In genomic region chr16:38091706-38092105, GRCm38 (mm10) we compare ENCODE assay signal across 10 mouse cellular contexts. TPM values are rescaled to one million over a fixed set of nuclear protein-coding genes. Genes with fewer than 3 reads are reported as not detected.
DNase-seq lines count a peak whose midpoint lies in the region; ATAC-seq and TF ChIP-seq lines count a peak whose summit lies in the region.
"Had no signal": no experiment of that assay in that cellular context is flagged by ENCODE, and none has a peak within 500 bp of the region (broad histone marks: within the 10 kb centered on the region; RNA-seq: fewer than 3 reads in every experiment).

No protein-coding gene starts in this region.

- no peak for TF ChIP-seq POLR2A in embryonic fibroblast, embryonic 13.5 days (IDR thresholded peaks at IDR 0.05; ENCODE audit: low read depth, low read length)

- peaks cover 6% of the 10 kb centered on the region; the same call in 1 of the 2 replicates for H3K4me1 ChIP-seq in lung, embryonic 14.5 days (ENCODE audit: insufficient read depth)
- H3K4me1 ChIP-seq in embryonic fibroblast, embryonic 13.5 days (ENCODE audit: control insufficient read depth, insufficient read depth, low read length), result peaks cover 7% of the 10 kb centered on the region
- peaks cover 11% of the 10 kb centered on the region; the same call in 1 of the 2 replicates for H3K4me1 ChIP-seq in intestine, postnatal 0 days (replicated peaks; ENCODE audit: control insufficient read depth, insufficient read depth, low read length)
- H3K4me1 ChIP-seq in neural tube, embryonic 13.5 days (replicated peaks), result peaks cover 47% of the 10 kb centered on the region

- no peaks in the 10 kb centered on the region for H3K27me3 ChIP-seq in lung, embryonic 14.5 days (ENCODE audit: insufficient read depth, low read length)
- no peaks in the 10 kb centered on the region for H3K27me3 ChIP-seq in intestine, postnatal 0 days (replicated peaks; ENCODE audit: control insufficient read depth, insufficient read depth, low read length)
- H3K27me3 ChIP-seq in neural tube, embryonic 13.5 days, result no peaks in the 10 kb centered on the region

- peaks cover 15% of the 10 kb centered on the region; the same call in 1 of the 2 replicates for H3K36me3 ChIP-seq in lung, embryonic 14.5 days (ENCODE audit: insufficient read depth)
- no peaks in the 10 kb centered on the region for H3K36me3 ChIP-seq in intestine, postnatal 0 days (ENCODE audit: control insufficient read depth, insufficient read depth)
- no peaks in the 10 kb centered on the region for H3K36me3 ChIP-seq in neural tube, embryonic 13.5 days

- H3K27ac ChIP-seq in lung, embryonic 14.5 days (ENCODE audit: low read depth), result no peak overlapping the region
- H3K27ac ChIP-seq in embryonic fibroblast, embryonic 13.5 days (ENCODE audit: insufficient read depth, low read length), result no peak overlapping the region
- no peak overlapping the region for H3K27ac ChIP-seq in intestine, postnatal 0 days (ENCODE audit: low read depth, low read length)
- H3K27ac ChIP-seq in neural tube, embryonic 13.5 days (replicated peaks), result no peak overlapping the region

- no peak for DNase-seq in lung, embryonic 14.5 days
- DNase-seq in lung, adult 18-20 months, result no peak
- DNase-seq in frontal cortex, postnatal 10 days (ENCODE audit: low spot score in 2 of 2), result no peak
- DNase-seq in gastrocnemius, adult 18-20 months (ENCODE audit: low spot score), result no peak
- DNase-seq in urinary bladder, postnatal 4 days (ENCODE audit: low spot score in 2 of 2), result no peak
- DNase-seq: adrenal gland, adult 8-10 months; gastrocnemius, postnatal 25 days had no signal

- peak overlapping the region; percentile 82 for H3K4me2 ChIP-seq in lung, embryonic 14.5 days
- peak overlapping the region; percentile 76 for H3K4me2 ChIP-seq in intestine, postnatal 0 days (replicated peaks; ENCODE audit: low read depth)
- H3K4me2 ChIP-seq in neural tube, embryonic 13.5 days, result peak overlapping the region; percentile 82

- H3K9me3 ChIP-seq in lung, embryonic 14.5 days (ENCODE audit: low read depth, low read length), result no peaks in the 10 kb centered on the region
- H3K9me3 ChIP-seq in intestine, postnatal 0 days (ENCODE audit: control insufficient read depth), result no peaks in the 10 kb centered on the region
- H3K9me3 ChIP-seq in neural tube, embryonic 13.5 days, result no peaks in the 10 kb centered on the region

- no peak for ATAC-seq in lung, embryonic 14.5 days (ENCODE audit: insufficient read depth)
- no peak for ATAC-seq in intestine, postnatal 0 days
- ATAC-seq in neural tube, embryonic 13.5 days (ENCODE audit: low read depth), result no peak

- peak overlapping the region; percentile 97 for H3K9ac ChIP-seq in lung, embryonic 14.5 days
- peak overlapping the region; percentile 96; the same call in 1 of the 2 replicates for H3K9ac ChIP-seq in intestine, postnatal 0 days (ENCODE audit: low read depth, low read length)
- H3K9ac ChIP-seq in neural tube, embryonic 13.5 days, result peak overlapping the region; percentile 99

- H3K4me3 ChIP-seq in lung, embryonic 14.5 days (ENCODE audit: low read depth, low read length), result peak overlapping the region; percentile 96
- peak overlapping the region; percentile 95 for H3K4me3 ChIP-seq in embryonic fibroblast, embryonic 13.5 days (ENCODE audit: insufficient read depth, low read length)
- H3K4me3 ChIP-seq in intestine, postnatal 0 days (ENCODE audit: low read depth, low read length), result peak overlapping the region; percentile 98
- H3K4me3 ChIP-seq in neural tube, embryonic 13.5 days, result peak overlapping the region; percentile 94

- no peak for TF ChIP-seq CTCF in lung, embryonic 14.5 days (IDR thresholded peaks at IDR 0.05; ENCODE audit: low read depth)
- TF ChIP-seq CTCF in embryonic fibroblast, embryonic 13.5 days (IDR thresholded peaks at IDR 0.05; ENCODE audit: borderline replicate concordance, insufficient read depth, low read length), result no peak
- no peak for TF ChIP-seq CTCF in intestine, postnatal 0 days (IDR thresholded peaks at IDR 0.05; ENCODE audit: low read depth)

- WGBS in lung, embryonic 14.5 days, result 8% methylated on average over 5 of the region's 5 CpGs
- WGBS in intestine, postnatal 0 days, result 9% methylated on average over 5 of the region's 5 CpGs
- WGBS in neural tube, embryonic 13.5 days, result 15% methylated on average over 5 of the region's 5 CpGs

RNA-seq across cellular contexts. Expression of gene Gsk3b, which starts 2.9 kb away (rescaled TPM):
- 62.6 and 63.0 TPM in 2 replicates for polyA plus RNA-seq in lung, embryonic 14.5 days (2014; fragmentation: Nextera tagmentation; extraction: Ambion mirVana)
- 71.2 and 79.6 TPM in 2 replicates for polyA plus RNA-seq in embryonic fibroblast, embryonic 13.5 days (2011; ENCODE audit: insufficient read length, low read depth, missing spikeins)
- polyA plus RNA-seq in intestine, postnatal 0 days (2015; fragmentation: Nextera tagmentation; extraction: Ambion mirVana), result 27.0 and 30.4 TPM in 2 replicates
- 158 and 167 TPM in 2 replicates for polyA plus RNA-seq in neural tube, embryonic 13.5 days (2015; fragmentation: Nextera tagmentation; extraction: Ambion mirVana)
- 10 to 100 TPM; 58.8 to 66.5 TPM for total RNA-seq in gastrocnemius, adult 18-20 months (2021)
